Mouse (Mus musculus) C2C12 (cell line): Measurements from ENCODE around the gene Ap1s2. TPM values are rescaled to one million over a fixed set of nuclear protein-coding genes. Genes with fewer than 3 reads are reported as not detected.

Source experiments
- H3K27me3 ChIP-seq: one replicate; pipeline ENCODE4 v1.6.1; 2011; ENCODE audit not compliant: control insufficient read depth, insufficient read depth, insufficient read length
- H3K36me3 ChIP-seq: one replicate; pipeline ENCODE4 v1.6.1; 2011; ENCODE audit not compliant: control insufficient read depth, insufficient read depth
- H3K4me3 ChIP-seq: one replicate; pipeline ENCODE4 v1.5.1; 2011; ENCODE audit warnings: mild to moderate bottlenecking, control low read depth; ENCODE audit not compliant: poor library complexity, insufficient read depth, severe bottlenecking
- H3K79me2 ChIP-seq: one replicate; pipeline ENCODE4 v1.6.1; 2011; ENCODE audit not compliant: control insufficient read depth, insufficient read depth
- H3K79me3 ChIP-seq: one replicate; pipeline ENCODE4 v1.6.1; 2011; ENCODE audit warnings: low read depth, control low read depth
- H3ac ChIP-seq: one replicate; pipeline ENCODE3; 2011; ENCODE audit warnings: low read depth; ENCODE audit not compliant: control insufficient read depth, insufficient read length
- CEBPB ChIP-seq: IDR thresholded peaks from one replicate; pipeline ENCODE4 v1.6.1; 2011; ENCODE audit warnings: low read depth, mild to moderate bottlenecking, control low read depth, moderate library complexity
- CTCF ChIP-seq: IDR thresholded peaks from one replicate; pipeline ENCODE4 v1.5.1; 2011; ENCODE audit not compliant: control insufficient read depth, insufficient read depth, insufficient read length
- FOSL1 ChIP-seq: IDR thresholded peaks from one replicate; pipeline ENCODE4 v1.8.0; 2011; ENCODE audit warnings: mild to moderate bottlenecking, low read length; ENCODE audit not compliant: poor library complexity, insufficient read depth, severe bottlenecking
- MAX ChIP-seq: IDR thresholded peaks from one replicate; pipeline ENCODE4 v1.6.1; 2011; ENCODE audit warnings: mild to moderate bottlenecking, control low read depth
- MYOD1 ChIP-seq: IDR thresholded peaks from one replicate; pipeline ENCODE4 v1.6.1; 2011; ENCODE audit warnings: low read depth; ENCODE audit not compliant: control insufficient read depth, insufficient read length
- MYOG ChIP-seq: IDR thresholded peaks from one replicate; pipeline ENCODE4 v1.6.1; 2011; ENCODE audit not compliant: control insufficient read depth, insufficient read length; ENCODE audit errors: extremely low read depth
- USF1 ChIP-seq: IDR thresholded peaks from one replicate; pipeline ENCODE4 v1.6.1; 2011; ENCODE audit warnings: low read depth, mild to moderate bottlenecking, control low read depth, moderate library complexity
- polyA plus RNA-seq: library from polyadenylated mRNA; unstranded; fragments of >200 nt; fragmentation: generic; extraction: Trizol; gene quantifications from one replicate; pipeline ENCODE4 v1.2.1, GENCODE M21; 2012; ENCODE audit warnings: missing spikeins

The Ap1s2 gene
- polyA plus RNA-seq, 1 experiment, result 18.1 TPM

DNA sequence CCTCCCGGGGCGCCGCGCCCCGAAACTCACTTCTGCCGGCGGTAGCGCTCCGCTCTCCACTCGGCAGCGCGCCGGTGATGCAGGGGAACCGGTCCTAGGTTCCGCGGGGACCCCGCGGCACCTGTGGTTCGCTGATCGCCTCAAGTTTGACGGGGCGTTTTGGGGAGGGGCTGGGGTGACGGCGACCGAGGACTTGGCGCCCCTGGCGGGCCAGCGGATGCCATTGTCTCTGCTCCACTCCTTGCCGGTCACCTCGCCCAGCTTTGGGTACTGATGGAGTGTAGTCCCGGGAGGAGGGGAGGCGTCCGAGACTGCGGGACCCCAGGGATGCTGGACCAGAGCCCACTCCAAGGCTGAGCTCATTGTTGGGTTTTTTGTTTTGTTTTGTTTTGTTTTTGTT is 564 bp downstream of the Ap1s2 start:
- peaks cover 12% of the 10 kb centered on the region for H3K79me2 ChIP-seq
- H3K27me3 ChIP-seq, result no peaks in the 10 kb centered on the region
- no peak for TF ChIP-seq CEBPB
- TF ChIP-seq MYOD1, result no peak
- TF ChIP-seq MAX, result no peak
- no peak for TF ChIP-seq MYOG
- TF ChIP-seq FOSL1, result no peak
- TF ChIP-seq CTCF, result no peak
- no peak for TF ChIP-seq USF1
- peak overlapping the region; percentile 52 for H3K4me3 ChIP-seq
- peak overlapping the region; percentile 72 for H3ac ChIP-seq
- H3K79me3 ChIP-seq, result peaks cover 4% of the 10 kb centered on the region
- H3K36me3 ChIP-seq, result no peaks in the 10 kb centered on the region

GRCm38 (mm10) chrX:163912791-163913190 is 4.0 kb downstream of the Ap1s2 start:
- Histone ChIP-seq H3K27me3 (no peaks in the 10 kb centered on the region), H3K4me3 (no peak overlapping the region), H3K79me2 (peaks cover 12% of the 10 kb centered on the region), H3K36me3 (peaks cover 10% of the 10 kb centered on the region), H3ac (no peak overlapping the region), H3K79me3 (peaks cover 4% of the 10 kb centered on the region)
- no peak for TF ChIP-seq CTCF
- no peak for TF ChIP-seq MAX
- no peak for TF ChIP-seq MYOD1
- TF ChIP-seq FOSL1, result no peak
- no peak for TF ChIP-seq MYOG
- no peak for TF ChIP-seq CEBPB
- TF ChIP-seq USF1, result no peak

DNA sequence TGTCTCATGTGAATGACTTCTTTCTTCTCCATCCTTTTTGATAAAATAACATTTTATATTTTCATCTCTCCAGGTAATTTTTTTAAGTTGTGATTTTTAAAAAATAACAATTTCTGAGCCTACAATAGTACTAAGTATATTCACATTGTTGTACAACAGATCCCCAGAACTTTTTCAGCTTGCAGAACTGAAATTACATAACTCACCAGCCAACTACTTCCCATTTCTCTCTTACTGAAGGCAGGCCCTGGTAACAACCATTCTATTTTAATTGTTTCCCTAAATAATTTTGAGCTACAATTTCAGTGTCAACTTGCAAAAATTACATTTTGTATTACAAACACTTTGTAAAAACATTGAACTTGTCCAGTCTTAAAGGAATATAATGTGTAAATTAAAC is 20.7 kb downstream of the Ap1s2 start:
- no peaks in the 10 kb centered on the region for H3K27me3 ChIP-seq
- H3K79me2 ChIP-seq, result no peaks in the 10 kb centered on the region
- H3K36me3 ChIP-seq, result no peaks in the 10 kb centered on the region
- no peaks in the 10 kb centered on the region for H3K79me3 ChIP-seq
- H3ac ChIP-seq, result no peak overlapping the region
- no peak overlapping the region for H3K4me3 ChIP-seq
- no peak for TF ChIP-seq USF1

DNA sequence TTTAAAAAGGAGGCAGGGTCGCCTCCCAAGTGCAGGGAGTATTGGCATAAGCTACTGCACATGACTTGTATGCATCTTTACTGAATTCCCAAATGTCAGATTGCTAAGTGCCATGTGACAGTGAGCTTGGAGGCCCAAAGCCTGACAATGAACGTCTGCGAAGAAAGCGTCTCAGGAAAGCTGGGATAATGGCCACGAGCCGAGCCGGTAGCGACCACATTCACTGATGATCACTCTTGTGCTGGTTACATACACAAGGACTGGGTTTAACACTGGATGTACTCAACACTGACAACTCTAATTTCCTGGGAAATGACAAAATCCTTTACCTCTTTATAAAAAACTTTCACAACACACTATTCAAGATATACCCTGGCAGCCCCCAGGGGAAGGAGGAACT is 25.9 kb downstream of the Ap1s2 start:
- Histone ChIP-seq H3K79me2 (no peaks in the 10 kb centered on the region), H3K79me3 (no peaks in the 10 kb centered on the region), H3K27me3 (no peaks in the 10 kb centered on the region), H3K4me3 (no peak overlapping the region), H3K36me3 (peaks cover 18% of the 10 kb centered on the region), H3ac (no peak overlapping the region)
- TF ChIP-seq MYOD1, result no peak

- H3K36me3 ChIP-seq, result peaks cover 37% of the 10 kb centered on the region
- no peaks in the 10 kb centered on the region for H3K79me3 ChIP-seq
- no peak for TF ChIP-seq MYOG
- no peak for TF ChIP-seq CTCF
- TF ChIP-seq FOSL1, result peak; percentile 14
- no peak for TF ChIP-seq USF1
- no peak for TF ChIP-seq MAX
- TF ChIP-seq MYOD1, result peak; percentile 63
- TF ChIP-seq CEBPB, result no peak
- no peak overlapping the region for H3K4me3 ChIP-seq
- H3K27me3 ChIP-seq, result no peaks in the 10 kb centered on the region
- no peak overlapping the region for H3ac ChIP-seq
- H3K79me2 ChIP-seq, result no peaks in the 10 kb centered on the region
These were observed 29.8 kb downstream of the Ap1s2 start for GRCm38 (mm10) chrX:163938587-163938986.

DNA sequence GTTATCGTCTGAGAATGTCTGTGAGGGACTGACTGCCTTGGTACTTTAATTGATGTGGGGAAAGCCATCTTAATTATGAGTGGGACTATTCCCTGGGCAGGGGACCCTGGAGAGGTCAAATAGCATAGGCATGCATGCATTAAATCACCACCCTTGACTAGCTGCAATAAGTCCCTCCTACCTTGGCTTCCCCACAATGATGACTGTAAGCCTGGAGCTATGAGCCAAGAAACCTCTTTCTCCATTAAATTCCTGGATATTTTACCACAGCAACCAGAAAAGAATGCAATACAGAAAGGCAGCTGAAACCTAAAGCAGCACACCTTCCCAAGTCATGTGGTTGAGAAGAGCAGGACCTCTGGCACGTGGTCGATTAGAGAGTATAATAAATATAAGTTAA is 35.6 kb downstream of the Ap1s2 start:
- no peaks in the 10 kb centered on the region for H3K79me3 ChIP-seq
- H3K36me3 ChIP-seq, result peaks cover 47% of the 10 kb centered on the region
- TF ChIP-seq MYOG (no peak), CEBPB (no peak), MAX (no peak), USF1 (no peak), CTCF (no peak), MYOD1 (no peak), FOSL1 (no peak)
- H3ac ChIP-seq, result no peak overlapping the region
- H3K79me2 ChIP-seq, result no peaks in the 10 kb centered on the region
- H3K4me3 ChIP-seq, result no peak overlapping the region
- no peaks in the 10 kb centered on the region for H3K27me3 ChIP-seq

GRCm38 (mm10) chrX:163951618-163952017 is 42.8 kb downstream of the Ap1s2 start:
- Histone ChIP-seq H3K79me3 (peaks cover 15% of the 10 kb centered on the region), H3K79me2 (peaks cover 29% of the 10 kb centered on the region), H3K36me3 (peaks cover 52% of the 10 kb centered on the region), H3K4me3 (no peak overlapping the region), H3ac (no peak overlapping the region), H3K27me3 (no peaks in the 10 kb centered on the region)
- TF ChIP-seq MAX, result no peak
- no peak for TF ChIP-seq CTCF
- TF ChIP-seq USF1, result no peak
- no peak for TF ChIP-seq CEBPB
- TF ChIP-seq MYOD1, result no peak
